Mouse (Mus musculus): Measurements from ENCODE around the gene Nrg3.

DNA sequence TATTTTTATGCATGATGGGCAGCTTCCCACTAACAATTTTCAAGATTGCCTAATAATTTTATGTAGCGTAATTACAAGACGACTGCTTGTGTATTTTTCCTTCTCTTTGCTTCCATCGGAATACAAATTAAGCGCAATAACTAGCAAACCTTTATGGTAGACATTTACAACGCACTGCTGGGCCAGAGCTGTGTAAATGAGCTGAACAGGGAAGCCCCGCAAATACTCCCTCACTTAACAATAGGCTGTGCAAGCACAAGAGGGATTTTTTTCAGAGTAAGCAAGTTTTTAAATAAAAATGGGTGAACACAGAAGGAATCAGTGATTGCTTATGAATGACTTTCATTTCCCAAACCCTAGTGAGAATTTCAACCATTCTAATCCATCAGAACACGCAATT is 513.5 kb downstream of the Nrg3 start:
- no peak for TF ChIP-seq GATA1 (IDR thresholded peaks at IDR 0.05; ENCODE audit: low read length)
- TF ChIP-seq TAL1 (IDR thresholded peaks at IDR 0.05; ENCODE audit: low read length) = no peak

Data from erythroblast, embryonic 14.5 days (primary cell).